Mouse (Mus musculus) olfactory bulb, adult 2 months (tissue): ENCODE results near the gene Gipc2. TPM values are rescaled to one million over a fixed set of nuclear protein-coding genes. Genes with fewer than 3 reads are reported as not detected.

Experiments used
- H3K27ac ChIP-seq: fragments of 200-500 bp; 2 replicates; pipeline ENCODE4 v1.5.1; 2012; ENCODE audit warnings: low read depth, low read length; ENCODE audit not compliant: insufficient read depth
- H3K4me1 ChIP-seq: fragments of 200-500 bp; 2 replicates; pipeline ENCODE4 v1.6.1; 2012; ENCODE audit warnings: low read length; ENCODE audit not compliant: control insufficient read depth, insufficient read depth
- H3K4me3 ChIP-seq: fragments of 200-500 bp; 2 replicates; pipeline ENCODE4 v1.5.1; 2012; ENCODE audit warnings: mild to moderate bottlenecking, low read depth, low read length, moderate library complexity; ENCODE audit not compliant: insufficient read depth
- CTCF ChIP-seq: fragments of 200-500 bp; IDR thresholded peaks from 2 replicates; pipeline ENCODE4 v1.5.1; 2012; ENCODE audit warnings: low read depth, mild to moderate bottlenecking, low read length, moderate library complexity; ENCODE audit not compliant: insufficient read depth
- POLR2A ChIP-seq: fragments of 200-500 bp; IDR thresholded peaks from 2 replicates; pipeline ENCODE4 v1.6.1; 2012; ENCODE audit warnings: mild to moderate bottlenecking, low read depth, low read length, moderate library complexity; ENCODE audit not compliant: insufficient read depth
- WGBS: fragments of 180-500 bp; shearing (Covaris S2); methylation state at CpG from one replicate; pipeline ENCODE4 v1.1.7; 2018; 5-methylcytosine and 5-hydroxymethylcytosine counted together
- polyA plus RNA-seq: library from polyadenylated mRNA; stranded (reverse); fragments of >200 nt; gene quantifications from 2 replicates; pipeline ENCODE4 v1.2.4, GENCODE M21; 2012; ENCODE audit warnings: low replicate concordance; ENCODE audit not compliant: missing spikeins, insufficient read depth, insufficient read length

Gipc2 gene
- polyA plus RNA-seq, 1 experiment: not detected

DNA sequence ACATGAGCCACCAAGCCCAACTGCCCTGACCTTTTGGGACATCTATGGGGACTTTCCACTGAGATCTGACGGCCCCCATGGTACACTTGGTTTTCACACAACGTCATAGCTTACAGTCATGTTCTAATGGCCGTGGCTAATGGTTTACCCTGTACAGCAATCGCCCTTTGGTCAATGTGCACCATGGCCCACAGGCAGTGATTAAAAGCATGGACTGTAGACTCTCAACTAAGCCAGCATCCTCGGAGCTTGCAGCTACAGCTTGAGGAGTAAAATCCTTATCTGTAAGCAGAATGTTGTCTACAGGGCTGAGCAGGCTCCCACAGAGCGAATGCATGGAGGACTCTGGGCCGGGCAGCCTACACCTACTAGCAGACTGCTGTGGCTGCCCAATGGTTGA, 52.5 kb downstream of the Gipc2 start:
- TF ChIP-seq CTCF (no peak), POLR2A (no peak)
- H3K4me1 ChIP-seq: peaks cover 7% of the 10 kb centered on the region; the same call in 1 of the 2 replicates
- WGBS: 94% methylated on average over 7 of the region's 7 CpGs
- H3K4me3 ChIP-seq: no peak overlapping the region
- H3K27ac ChIP-seq: no peak overlapping the region

DNA sequence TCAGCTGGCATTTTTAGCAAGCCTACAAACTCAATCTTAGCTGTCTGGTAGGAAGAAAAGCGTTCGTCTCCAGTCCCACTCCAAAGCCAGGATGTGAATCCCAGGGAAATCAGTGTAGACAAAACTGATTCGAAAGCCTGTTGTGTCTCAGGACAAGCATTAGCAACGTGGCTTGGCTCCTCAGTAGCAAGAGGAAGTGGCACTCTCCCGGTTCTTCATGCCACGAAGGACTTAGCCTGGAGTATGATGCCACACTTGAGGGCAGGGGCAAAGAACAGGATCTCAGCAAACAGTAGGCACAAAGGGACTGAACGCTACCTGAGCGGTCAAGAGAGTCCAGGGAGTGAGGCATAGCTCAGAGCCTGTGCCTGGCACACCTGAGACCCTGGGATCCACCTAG, 53.4 kb downstream of the Gipc2 start:
- peaks cover 7% of the 10 kb centered on the region; the same call in 1 of the 2 replicates for H3K4me1 ChIP-seq
- no peak overlapping the region for H3K27ac ChIP-seq
- WGBS: 92% methylated on average over 8 of the region's 8 CpGs
- no peak for TF ChIP-seq CTCF
- TF ChIP-seq POLR2A: no peak
- H3K4me3 ChIP-seq: no peak overlapping the region

DNA sequence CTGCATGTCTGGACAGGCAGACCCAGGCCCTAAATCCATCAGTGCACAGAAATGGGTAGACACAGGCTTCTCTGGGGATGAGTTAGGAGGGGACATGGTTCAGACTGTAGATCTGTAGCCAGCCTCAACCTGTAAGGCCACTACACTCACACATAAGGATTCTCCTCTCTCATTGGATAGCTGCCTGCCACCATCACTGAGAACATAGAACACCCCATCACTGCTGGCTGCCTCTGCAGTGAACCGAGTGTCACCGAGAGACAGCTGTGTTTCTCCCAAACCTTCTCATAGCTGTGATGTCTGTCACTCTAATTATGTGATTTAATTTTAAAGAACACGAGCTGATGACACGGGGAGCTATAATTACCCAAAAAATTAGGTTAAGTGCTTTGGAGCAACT, 54.5 kb downstream of the Gipc2 start:
- no peak overlapping the region for H3K27ac ChIP-seq
- peaks cover 14% of the 10 kb centered on the region for H3K4me1 ChIP-seq
- H3K4me3 ChIP-seq: no peak overlapping the region
- TF ChIP-seq POLR2A (no peak), CTCF (no peak)
- 47% methylated on average over 4 of the region's 4 CpGs for WGBS

DNA sequence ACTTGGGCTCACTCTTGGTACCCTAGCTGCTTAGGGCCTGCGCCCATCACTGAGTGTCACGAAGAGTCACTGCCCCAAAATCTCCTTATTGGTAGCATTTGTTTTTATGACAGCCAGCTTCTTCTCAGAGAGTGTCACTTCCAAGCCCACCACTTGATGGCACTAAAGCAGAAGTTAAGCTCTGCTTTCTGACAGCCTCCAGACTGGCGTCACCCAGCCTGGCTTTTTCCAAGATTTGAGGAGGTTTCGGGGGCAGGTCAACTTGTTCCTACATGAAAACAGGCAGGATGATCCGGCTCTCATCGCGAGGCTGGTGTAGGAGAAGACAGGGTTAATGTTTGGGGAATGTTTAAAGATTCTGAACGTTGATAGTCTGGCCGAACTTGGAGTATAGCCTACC, 54.9 kb downstream of the Gipc2 start:
- Histone ChIP-seq H3K4me1 (peaks cover 18% of the 10 kb centered on the region), H3K4me3 (no peak overlapping the region), H3K27ac (no peak overlapping the region)
- whole genome bisulfite sequencing: 13% methylated on average over 9 of the region's 9 CpGs
- no peak for TF ChIP-seq POLR2A
- peak; percentile 23; the same call in 1 of the 2 replicates for TF ChIP-seq CTCF

DNA sequence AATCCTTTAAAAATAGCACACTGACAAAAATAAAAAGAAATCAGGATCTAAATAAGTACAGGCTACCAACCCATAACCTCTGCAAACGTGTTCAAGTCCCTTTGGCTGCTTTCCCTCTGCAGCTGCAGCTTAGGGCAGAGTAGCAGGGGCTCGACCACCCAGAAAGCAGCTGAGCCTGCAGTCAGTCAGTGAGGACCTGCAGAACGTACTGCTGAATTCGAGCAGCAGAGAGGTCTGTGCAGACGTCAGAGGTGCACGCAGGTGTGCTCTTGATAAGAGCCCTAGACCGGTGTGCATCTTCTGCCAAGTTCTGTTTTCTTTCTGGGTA, 56.8 kb downstream of the Gipc2 start:
- no peak overlapping the region for H3K4me3 ChIP-seq
- H3K4me1 ChIP-seq: peaks cover 25% of the 10 kb centered on the region
- TF ChIP-seq CTCF (no peak), POLR2A (no peak)
- WGBS: 55% methylated on average over 7 of the region's 7 CpGs
- H3K27ac ChIP-seq: no peak overlapping the region

DNA sequence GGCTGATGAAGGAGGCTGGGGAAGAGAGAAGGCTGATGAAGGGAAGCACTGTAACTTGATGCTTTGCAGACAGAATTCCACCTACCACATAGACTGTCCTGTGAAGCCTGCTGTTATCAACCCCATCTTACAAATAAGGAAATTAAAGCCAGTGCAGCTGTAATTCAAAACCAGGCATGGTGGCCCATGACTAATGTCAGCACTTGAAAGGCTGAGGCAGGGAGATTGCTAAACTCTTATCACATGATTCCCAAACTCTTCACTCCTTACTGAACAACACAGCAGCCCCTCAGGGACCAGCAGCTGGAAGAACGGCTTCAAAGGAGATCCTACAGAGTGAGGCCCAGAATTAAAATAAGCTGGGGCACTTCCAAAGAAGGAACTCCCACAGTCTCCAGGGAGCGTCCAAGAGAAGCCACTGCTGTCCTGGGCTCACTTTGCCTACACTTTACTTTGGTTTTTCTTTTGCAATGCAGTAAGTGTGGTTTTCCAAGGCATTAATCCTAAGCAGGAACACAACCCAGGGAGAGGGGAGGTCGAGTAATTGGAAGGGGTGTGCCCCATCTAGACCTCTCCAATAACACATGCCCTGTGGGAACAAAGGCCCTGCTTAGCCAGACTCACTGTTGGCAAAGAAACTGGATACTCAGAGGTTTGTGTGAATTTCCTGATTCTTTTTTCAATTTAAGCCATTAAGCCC, 57.3 kb downstream of the Gipc2 start:
- TF ChIP-seq CTCF: no peak
- TF ChIP-seq POLR2A: no peak
- 46% methylated on average over 3 of the region's 3 CpGs for WGBS
- H3K27ac ChIP-seq: no peak overlapping the region
- H3K4me1 ChIP-seq: peaks cover 23% of the 10 kb centered on the region
- H3K4me3 ChIP-seq: no peak overlapping the region

DNA sequence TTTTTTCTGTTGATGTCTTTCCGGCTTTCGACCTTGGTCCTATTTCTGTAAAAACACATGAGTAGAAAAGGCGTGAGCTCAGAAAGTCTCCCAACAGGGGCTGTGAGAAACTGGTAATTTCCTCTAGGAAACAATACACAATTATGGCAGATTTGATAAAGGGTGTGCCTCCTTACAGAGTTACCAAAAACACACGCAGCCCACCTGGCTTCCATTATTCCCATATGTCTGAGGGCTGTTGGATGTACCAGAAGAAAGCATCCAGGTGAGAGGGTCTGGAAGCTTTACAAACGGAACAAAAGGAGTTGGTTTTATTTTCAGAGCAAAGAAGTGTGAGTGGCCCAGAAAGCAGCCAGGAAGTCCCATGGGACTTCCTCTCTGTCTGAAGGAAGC, 58.0 kb downstream of the Gipc2 start:
- Histone ChIP-seq H3K27ac (no peak overlapping the region), H3K4me1 (peaks cover 23% of the 10 kb centered on the region), H3K4me3 (no peak overlapping the region)
- WGBS: 71% methylated on average over 5 of the region's 5 CpGs
- TF ChIP-seq CTCF (no peak), POLR2A (no peak)

DNA sequence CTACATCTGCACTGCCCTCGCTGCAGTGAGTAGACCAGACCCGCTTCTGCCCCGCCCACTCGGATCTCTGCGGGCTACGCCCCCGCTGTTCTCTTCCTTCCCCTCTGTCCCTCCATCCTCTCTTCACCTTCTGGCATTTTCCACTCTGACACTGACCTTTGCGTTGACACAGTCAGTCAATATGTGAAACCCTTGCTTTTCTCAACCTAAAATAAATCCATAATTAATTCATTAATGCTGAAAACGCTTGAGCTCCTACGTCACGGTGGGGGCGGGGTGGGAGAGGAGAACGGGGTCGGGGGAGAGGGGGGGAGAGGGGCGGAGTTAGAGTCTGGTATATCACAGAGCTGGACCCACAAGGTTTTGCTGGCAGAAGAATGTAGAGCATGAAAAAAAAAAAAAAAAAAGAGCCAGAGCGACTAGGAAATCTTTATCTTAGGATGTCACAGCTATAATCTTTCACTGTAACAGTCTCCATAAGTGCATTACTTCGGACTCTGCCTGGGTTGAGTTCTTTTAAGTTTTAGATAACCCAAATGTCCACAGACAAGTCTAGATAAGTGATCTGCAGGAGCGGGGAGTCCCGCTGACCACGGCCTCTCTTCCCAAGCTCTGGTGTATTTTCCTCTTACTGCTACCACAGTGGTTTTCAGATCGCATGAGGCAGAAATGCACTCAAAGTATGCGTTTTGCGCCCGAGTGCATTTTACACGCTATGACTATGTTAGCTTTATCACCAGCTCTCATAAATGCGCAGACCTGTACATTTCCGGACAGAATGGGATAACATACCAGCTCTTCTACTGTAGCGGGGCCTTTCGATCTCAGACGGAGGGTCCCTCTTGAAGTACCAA, 58.7 kb downstream of the Gipc2 start:
- Histone ChIP-seq H3K4me1 (peaks cover 23% of the 10 kb centered on the region), H3K4me3 (peak overlapping the region; percentile 45), H3K27ac (no peak overlapping the region)
- WGBS: 38% methylated on average over 29 of the region's 30 CpGs
- TF ChIP-seq CTCF (no peak), POLR2A (no peak)

DNA sequence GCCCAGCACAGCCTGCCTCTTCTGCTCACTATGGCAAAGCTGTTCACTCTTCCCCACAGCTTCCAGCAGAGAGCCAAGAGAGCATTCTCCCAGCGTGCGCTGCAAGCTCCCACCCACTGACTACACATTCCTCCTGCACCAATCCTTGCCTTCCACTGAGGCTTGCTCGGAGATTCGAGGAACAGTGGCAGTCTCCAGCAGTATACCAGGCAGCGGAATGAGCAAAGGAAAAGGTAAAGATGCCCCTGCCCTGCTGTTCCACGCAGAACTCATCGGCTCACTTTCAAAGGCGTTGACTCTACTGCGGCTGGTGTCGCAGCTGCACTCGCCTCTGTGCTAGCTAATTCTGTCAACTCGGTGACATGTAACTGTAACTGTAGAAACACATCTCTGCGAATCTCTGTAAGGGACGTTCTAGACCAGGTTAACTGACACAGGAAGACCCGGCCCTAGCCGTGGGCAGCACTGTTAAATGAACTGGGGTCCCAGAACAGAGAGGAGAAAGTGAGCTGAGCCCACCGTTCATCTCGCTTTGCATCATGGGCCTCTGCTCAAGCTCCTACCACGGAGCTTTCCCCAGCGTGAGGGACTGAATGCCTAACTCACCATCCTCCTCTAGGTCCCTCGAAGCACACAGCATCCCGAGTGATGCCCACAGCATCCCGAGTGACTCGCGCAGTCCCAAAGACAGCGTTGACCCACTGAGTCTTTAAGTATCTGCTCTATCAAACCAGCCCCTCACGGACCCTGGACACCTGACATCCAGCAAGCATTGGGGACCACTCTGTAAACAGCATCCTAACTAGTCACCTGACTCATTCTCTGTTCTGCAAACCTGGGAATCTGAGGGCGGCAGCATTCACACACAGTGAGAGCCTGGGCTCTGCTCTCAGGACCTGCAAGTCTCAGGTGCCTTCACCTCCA, 59.5 kb downstream of the Gipc2 start:
- peaks cover 23% of the 10 kb centered on the region for H3K4me1 ChIP-seq
- TF ChIP-seq POLR2A: no peak
- TF ChIP-seq CTCF: no peak
- H3K27ac ChIP-seq: no peak overlapping the region
- H3K4me3 ChIP-seq: peak overlapping the region; percentile 45
- WGBS: 3% methylated on average over 28 of the region's 28 CpGs
